Mouse (Mus musculus): Measurements from ENCODE around the gene Rabggtb. TPM values are rescaled to one million over a fixed set of nuclear protein-coding genes. Genes with fewer than 3 reads are reported as not detected.
"Not testable (repeated sequence)": the region's sequence is repeated elsewhere in the genome, so short reads cannot be mapped to it uniquely, and the experiment has no call there.

The Rabggtb gene
- total RNA-seq, 2 experiments from 2014 or later: 90.2 to 105 TPM

GRCm38 (mm10) chr3:153886296-153886695 lies 26.5 kb downstream of the Rabggtb start:
- intact Hi-C loops (cut with DNase I): no loop called here
- no peak for DNase-seq

- no peak for DNase-seq
- intact Hi-C loops (cut with DNase I): no loop called here
Measured at GRCm38 (mm10) chr3:153871396-153871795, 41.4 kb downstream of the Rabggtb start.

- DNase-seq: no peak
- intact Hi-C loops (cut with DNase I): no loop called here
Measured at GRCm38 (mm10) chr3:153867149-153868136, 45.4 kb downstream of the Rabggtb start.

- intact Hi-C loops (cut with DNase I): no loop called here
- DNase-seq: no peak
Measured at GRCm38 (mm10) chr3:153864636-153865429, 48.0 kb downstream of the Rabggtb start.

GRCm38 (mm10) chr3:153863816-153864215 lies 49.0 kb downstream of the Rabggtb start:
- no peak for DNase-seq
- intact Hi-C loops (cut with DNase I): no loop called here

GRCm38 (mm10) chr3:153860392-153860791 lies 52.4 kb downstream of the Rabggtb start:
- DNase-seq; intact Hi-C loops (cut with DNase I): not testable (repeated sequence)

- no peak for DNase-seq
- intact Hi-C loops (cut with DNase I): no loop called here
Measured at GRCm38 (mm10) chr3:153858350-153859001, 54.3 kb downstream of the Rabggtb start.

Other genes with a start within 250 kb of the Rabggtb start
- gene St6galnac3, start 187.8 kb downstream of the Rabggtb start, total RNA-seq (2021): 10 to 100 TPM in 1 of 2 experiments, 1 to 10 TPM in 1; 9.9 to 12.6 TPM
- gene Asb17, start 68.8 kb downstream of the Rabggtb start, total RNA-seq (2021): not detected
- gene Msh4, start 6.9 kb downstream of the Rabggtb start, total RNA-seq (2021): under 1 TPM; 0.10 to 0.24 TPM
- gene Acadm, start 31.6 kb upstream of the Rabggtb start, total RNA-seq (2021): 100 to 1,000 TPM; 980 to 999 TPM
- gene Slc44a5, start 60.4 kb upstream of the Rabggtb start, total RNA-seq (2021): under 1 TPM; 0.22 to 0.31 TPM

All from heart, postnatal 14 days (tissue).